Mouse (Mus musculus) A20 (cell line): ENCODE measurements around the gene Gm10295.

Experiments
- DNase-seq: peaks from one replicate; pipeline ENCODE4 v3.0.0-alpha.2; 2011; ENCODE audit warnings: low read depth, low spot score

The Gm10295 gene

DNA sequence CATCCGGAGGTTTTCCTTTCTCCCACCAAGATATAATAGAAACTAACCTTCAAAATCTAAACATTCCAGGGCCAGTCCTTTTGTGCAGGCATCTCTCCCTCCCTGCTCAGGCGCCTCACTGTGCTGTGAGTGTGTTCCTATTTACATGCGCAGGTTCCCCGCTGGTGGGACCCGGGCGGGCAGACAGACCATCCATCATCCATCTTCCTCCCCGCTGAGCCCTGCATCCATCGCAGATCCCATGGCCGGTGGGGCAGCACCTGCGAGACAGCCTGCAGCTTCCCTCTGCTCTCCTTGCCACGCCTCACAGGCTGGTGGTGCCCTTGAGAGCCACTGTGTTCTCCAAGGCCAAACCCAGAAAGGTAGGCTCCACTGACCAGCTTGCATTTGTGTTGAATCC, at the start of gene Gm10295:
Gm10295 (minus strand) TSS at position 122 of the 400 bp plus-strand sequence.
- no peak for DNase-seq

DNA sequence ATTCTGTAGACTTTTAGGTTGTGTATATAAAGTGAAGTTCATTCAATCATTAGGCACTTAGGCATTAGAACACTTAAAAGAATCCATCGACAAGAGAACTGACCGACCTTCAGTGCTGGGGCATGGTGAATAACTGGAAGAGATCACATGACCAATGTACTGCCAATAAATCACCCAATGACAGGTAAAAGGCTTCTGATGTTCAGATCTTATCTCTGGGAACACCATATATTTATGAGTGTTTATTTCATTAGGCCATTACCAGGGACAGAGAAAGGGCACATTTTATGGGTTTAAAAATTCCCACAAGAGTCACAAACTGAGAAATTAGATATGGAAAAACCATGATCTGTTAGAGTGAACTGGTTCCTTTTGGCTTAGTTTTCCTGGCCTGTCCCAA, 49.7 kb upstream of the Gm10295 start:
- DNase-seq: no peak

DNA sequence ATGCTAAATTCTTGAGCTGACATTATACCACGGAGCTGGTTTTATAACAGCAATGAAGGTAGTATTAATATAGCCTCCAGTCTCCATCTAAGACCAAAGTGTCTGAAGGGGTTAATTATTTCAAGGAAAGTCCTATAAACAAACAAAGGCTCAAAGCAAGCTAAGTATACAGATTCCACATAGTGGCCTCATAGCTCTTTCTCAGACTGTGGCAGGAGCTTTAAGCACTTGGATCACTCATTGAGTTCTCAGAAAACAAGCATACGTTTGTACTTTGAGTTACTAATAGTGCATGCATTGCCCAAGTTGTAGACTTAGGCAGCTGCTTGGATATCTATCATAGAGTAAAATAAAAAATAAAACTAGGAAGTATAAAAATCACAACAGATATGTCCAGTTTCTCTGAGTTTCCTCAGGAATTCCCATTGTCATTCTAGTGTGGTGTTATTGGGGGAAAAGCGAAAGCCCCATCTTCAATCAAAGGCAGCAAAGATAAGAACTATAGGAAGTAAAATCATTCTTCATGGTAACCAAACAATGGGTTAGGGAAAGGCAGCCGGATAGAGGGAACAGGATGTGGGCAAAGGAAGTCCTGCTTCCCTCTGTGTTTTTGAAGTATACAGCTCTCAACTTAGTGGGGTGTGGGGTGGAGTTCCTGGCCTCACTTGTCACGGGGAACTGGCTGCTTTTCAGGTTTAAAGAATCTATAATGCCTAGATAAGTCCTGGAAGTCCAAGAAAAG, 48.8 kb upstream of the Gm10295 start:
- no peak for DNase-seq

DNA sequence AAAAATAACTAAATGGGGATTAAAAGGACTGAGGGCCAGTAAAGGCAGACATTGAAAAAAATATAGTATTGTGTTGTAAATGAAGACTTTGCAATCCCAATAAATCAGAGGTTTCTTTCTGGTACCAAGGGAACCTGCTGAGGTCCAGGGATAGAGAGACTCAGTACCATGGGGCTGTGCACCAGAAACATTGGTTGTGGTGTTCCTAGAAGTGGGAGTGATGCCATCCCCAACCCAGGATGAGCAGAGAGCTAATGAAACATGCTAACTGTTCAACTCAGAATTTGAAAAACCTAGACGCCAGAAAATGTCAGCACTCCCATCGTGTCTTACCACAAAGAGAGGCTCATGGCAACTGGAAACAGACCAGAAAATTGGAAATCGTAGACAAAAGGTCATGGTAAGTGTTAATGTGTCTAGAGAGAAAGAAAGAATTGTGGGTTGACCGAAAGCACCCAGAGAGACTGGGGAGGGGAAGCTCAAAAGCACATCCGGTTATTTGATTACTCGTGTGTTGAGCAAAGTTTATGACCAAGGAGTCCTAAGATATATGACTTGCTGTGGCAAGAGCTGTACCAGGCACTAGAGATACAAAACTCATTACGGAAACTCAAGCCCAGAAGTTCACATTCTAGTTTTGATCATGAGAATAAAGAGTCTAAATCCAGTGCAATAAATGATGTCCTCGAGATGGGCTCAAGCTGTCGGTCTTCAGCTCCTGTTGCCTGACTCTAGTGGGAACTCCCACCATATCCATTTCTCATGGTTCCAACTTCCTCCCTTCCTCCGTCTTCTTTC, 47.9 kb upstream of the Gm10295 start:
- DNase-seq: no peak

DNA sequence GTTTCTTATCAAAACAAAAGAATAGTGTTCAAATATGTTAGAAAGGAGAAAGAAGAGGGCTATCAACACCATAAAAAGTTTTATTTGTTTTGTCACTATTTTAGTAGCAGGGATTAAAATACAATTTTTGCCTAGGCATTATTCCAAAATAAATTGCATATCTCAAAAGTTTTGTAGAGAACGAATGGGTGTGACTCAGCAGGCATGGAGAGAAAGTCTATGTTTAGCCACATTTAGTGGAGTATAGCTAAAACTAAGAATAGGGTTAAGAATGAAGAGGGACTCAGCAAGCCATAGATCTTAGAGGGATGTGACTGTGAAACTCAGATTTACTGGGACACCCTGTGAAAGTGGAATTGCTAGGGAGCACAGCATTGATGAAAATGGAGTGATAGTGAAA, 47.1 kb upstream of the Gm10295 start:
- no peak for DNase-seq

DNA sequence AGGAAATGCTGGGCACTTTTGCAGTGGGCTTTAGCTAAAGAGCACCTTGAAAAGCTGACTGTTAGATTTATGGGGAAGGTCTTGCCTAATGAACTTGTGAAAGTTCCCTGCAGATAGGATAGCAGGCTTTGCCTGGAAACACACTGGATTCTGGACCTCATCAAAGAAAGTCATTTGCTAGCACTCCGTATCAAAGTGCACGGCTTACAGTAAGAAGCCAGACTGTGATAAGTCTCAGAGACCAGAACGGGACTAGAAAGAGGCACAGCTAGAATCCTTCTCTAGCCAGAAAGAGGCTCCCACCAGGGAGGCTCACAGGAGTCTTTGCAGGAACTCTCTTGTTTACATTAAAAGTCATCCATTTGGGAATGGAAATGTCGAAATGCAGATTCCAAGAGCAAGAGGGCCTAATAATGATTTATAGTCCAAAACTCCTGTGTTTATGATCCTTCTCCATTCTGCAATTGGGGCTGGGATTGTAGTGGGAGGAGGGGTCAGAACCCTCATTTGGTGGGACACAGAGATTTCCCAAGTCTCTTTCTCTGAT, 41.6 kb upstream of the Gm10295 start:
- no peak for DNase-seq

GRCm38 (mm10) chr7:71391333-71391732, 40.0 kb upstream of the Gm10295 start:
- DNase-seq: no peak

DNA sequence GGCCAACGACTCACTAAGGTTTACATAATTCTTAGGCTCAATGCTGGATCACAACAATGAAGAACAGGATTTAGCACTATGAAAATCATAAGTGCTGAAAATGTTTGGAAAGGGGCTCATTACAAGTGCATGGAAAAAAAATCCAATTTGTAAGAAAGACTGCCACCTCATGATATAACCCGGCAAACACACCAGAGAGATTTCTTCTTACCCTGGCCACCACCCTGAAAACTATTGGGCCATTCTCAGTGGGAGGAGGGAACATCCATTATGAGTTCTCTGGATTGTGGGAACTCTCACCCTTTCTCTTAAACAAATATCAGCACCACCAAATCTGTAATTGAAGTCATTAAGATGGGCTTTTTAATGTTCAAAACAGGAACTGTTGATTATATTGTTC, 39.0 kb upstream of the Gm10295 start:
- no peak for DNase-seq

GRCm38 (mm10) chr7:71386050-71386449, 34.8 kb upstream of the Gm10295 start:
- no peak for DNase-seq

- DNase-seq: no peak
These were observed 33.6 kb upstream of the Gm10295 start for GRCm38 (mm10) chr7:71384921-71385320.

DNA sequence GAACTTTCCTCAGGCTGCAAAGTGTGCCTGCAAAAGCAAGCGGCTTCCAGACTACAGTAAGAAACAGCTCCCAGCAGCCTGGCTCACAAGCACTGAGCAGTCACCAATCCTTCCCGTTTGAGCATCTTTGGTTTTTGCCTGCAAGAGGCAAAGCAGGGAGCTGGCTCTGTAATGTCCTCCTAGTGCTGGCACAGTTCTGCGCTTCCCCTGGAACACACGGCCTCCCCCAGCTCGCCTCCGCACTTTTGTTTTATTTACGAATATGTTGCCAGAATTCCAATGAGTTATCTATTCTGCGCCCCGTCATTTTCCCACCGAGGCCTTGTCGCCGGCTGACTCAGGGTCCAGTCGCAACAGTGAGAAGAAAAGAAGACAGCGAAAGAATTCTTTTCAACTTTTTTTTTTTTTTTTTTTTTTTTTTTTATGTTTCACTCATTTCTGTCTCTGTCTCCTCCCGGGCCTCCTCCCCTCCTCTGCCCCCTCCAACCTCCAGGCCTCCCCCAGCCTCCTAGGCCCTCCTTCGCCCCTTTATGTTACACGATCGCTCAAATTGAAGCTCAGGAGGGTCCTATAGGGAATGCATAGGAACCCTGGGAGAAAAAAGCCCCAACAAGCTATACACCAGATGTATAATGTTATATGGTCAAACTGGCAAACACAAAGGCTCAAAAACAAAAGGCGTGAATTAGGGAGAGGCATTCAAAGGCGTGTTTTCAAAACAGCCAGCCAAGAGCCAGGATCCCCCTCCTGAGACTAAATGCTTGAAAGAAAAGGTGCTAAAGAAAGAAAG, 32.3 kb upstream of the Gm10295 start:
- no peak for DNase-seq

- DNase-seq: no peak
These were observed 28.8 kb upstream of the Gm10295 start for GRCm38 (mm10) chr7:71379826-71380825.

DNA sequence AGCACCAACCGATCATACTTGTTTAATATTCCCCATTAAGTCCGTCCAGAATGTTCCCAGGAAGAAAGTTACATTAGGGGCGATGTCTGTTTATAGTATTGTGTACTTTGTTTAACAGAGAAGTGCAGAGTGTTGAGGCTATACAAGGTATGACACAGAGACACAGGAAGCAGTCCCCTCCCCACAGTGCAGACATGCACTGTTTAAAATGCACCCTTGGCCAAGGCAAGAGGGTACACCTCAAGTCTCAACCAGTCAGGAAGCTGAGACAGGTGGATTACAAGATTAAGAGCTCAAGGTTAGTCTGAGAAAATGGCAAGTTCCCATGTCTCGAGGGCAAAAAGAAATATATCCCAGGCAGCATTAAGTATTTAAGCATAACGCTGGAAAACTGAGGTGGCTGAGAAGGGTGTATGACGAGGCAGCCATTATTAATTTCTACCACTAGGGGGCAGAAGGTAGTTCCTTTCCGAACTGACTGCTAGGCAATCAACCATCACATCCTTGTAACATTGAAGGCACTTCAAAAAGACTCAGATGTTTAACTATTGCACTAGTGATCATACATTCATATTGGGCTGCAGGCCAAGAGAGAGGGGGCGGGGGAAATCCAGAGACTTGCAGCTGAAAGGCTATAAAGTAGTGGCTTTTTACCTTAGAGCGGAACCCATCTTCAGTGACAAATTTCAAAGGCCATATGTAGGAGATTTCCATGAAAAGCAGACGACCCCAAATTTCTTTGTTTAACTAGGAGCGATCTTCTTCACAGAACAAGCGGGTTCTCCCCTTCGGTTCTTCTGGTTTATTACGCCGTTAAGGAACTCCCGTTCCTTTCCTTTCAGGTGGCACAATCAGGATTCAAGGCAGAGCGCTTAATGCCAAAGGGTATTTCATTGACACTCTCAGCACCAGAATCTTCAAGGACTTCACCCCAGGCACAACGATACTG, 27.8 kb upstream of the Gm10295 start:
- no peak for DNase-seq

GRCm38 (mm10) chr7:71377983-71378382, 26.7 kb upstream of the Gm10295 start:
- DNase-seq: no peak

GRCm38 (mm10) chr7:71374059-71374458, 22.8 kb upstream of the Gm10295 start:
- DNase-seq: no peak

DNA sequence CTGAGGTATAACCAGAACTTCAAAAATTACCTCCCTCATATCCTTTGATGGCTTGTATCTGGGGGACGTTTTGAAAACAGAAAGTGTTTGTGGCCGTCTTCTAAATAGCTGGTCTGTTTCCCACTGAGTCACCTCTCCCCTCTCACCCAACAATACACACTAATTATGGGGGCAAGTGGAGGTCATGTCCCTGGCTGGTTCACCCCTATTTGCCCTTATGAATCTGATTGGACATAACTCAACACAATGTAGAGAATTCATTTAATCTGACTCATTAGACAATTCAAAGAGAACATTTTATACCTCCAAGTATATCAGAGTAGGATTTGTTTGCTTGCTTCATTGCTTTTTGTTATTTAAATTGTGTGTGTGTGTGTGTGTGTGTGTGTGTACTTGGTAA, 20.6 kb upstream of the Gm10295 start:
- DNase-seq: no peak

GRCm38 (mm10) chr7:71370746-71371145, 19.5 kb upstream of the Gm10295 start:
- no peak for DNase-seq

GRCm38 (mm10) chr7:71370128-71370527, 18.8 kb upstream of the Gm10295 start:
- no peak for DNase-seq

GRCm38 (mm10) chr7:71368543-71369181, 17.4 kb upstream of the Gm10295 start:
- DNase-seq: no peak
